Mouse (Mus musculus): ENCODE measurements around the gene Dph3.
A peak's percentile ranks its signal among the peaks of the same experiment; 100 is the strongest.
"Not testable (repeated sequence)": the region's sequence is repeated elsewhere in the genome, so short reads cannot be mapped to it uniquely, and the experiment has no call there.

Gene Dph3

DNA sequence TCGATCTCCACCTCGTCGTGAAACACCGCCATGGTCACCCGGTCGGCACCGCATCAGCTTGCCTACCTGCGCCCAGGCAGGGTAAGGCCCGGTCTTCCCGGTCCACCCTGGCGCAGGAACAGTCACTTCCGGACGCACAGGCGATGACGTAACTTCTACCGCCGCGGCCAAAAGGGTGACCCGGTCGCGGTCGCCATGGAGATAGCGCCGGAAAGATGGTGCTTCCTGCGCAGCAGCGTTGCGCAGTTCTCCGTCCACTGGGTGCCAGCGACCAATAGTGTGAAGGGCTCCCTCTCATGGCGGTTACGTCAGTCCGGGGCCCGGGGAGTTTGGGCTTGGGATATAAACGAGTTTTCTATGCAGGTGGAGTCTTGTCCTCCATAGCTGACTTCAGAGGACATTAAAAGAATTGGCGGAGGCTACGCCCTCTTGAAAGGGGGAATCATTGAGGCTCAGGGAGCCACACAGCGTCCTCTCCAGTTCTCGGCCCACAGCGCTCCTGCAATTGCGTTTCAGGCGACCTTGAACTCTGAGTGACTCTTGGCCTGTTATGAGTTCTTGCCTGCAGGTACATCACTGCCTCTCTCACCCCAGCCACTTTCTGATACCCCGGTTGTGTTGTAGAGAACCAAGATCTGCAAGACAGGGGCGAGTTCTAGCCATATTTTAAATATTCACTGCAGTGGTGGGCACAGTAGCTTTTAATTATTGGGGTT is at the start of gene Dph3:
Gene Dph3, minus strand, starts transcription at position 244 of the 716 bp plus-strand sequence.
- DNase-seq (ENCODE audit: low spot score in 2 of 2): peak; percentile 100

- DNase-seq (ENCODE audit: low spot score in 2 of 2): no peak
Observed at GRCm38 (mm10) chr14:32134293-32134692, 48.8 kb upstream of the Dph3 start.

DNA sequence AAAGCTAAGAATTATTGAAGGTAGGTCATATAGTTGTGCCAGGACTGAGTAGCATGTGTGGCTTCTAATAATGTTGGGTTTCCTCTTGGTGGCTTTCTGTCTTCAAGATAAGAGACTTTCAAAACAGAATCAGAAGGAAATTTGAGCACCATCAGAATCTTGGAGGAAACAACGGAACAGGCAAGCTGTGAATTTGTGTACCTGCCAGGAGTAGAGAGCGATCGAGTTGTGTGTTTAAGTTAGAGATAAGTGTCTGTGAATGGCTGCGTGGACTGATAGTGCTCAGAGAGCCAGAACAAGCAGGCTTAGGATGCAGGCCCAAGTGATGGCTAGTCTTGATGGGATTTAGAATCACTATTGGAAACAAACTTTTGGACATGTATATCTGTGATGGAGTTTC is 46.3 kb upstream of the Dph3 start:
- no peak for DNase-seq (ENCODE audit: low spot score in 2 of 2)

GRCm38 (mm10) chr14:32128409-32128808 is 42.9 kb upstream of the Dph3 start:
- DNase-seq (ENCODE audit: low spot score in 2 of 2): no peak

DNA sequence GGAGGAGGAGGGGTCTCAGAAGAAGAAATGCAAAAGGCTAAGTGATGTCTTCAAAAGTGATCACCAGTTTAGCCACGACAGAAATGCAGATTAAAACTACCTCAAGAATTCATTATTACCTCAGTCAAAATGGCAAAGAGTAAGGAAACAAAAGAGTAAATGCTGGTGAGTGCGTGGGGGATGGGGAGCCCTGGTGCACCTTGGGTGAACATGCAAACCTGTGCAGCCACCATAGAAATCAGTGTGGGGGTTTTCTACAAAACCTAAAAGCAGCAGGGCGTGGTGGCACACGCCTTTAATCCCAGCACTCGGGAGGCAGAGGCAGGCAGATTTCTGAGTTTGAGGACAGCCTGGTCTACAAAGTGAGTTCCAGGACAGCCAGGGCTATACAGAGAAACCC is 39.7 kb upstream of the Dph3 start:
- not testable (repeated sequence) for DNase-seq (ENCODE audit: low spot score in 2 of 2)

- no peak for DNase-seq (ENCODE audit: low spot score in 2 of 2)
Observed at GRCm38 (mm10) chr14:32124261-32124660, 38.7 kb upstream of the Dph3 start.

GRCm38 (mm10) chr14:32121920-32122315 is 36.4 kb upstream of the Dph3 start:
- DNase-seq (ENCODE audit: low spot score in 2 of 2): no peak

- DNase-seq (ENCODE audit: low spot score in 2 of 2): no peak
Observed at GRCm38 (mm10) chr14:32120940-32121919, 35.7 kb upstream of the Dph3 start.

- DNase-seq (ENCODE audit: low spot score in 2 of 2): not testable (repeated sequence)
Observed at GRCm38 (mm10) chr14:32112124-32112523, 26.6 kb upstream of the Dph3 start.

GRCm38 (mm10) chr14:32106911-32107310 is 21.4 kb upstream of the Dph3 start:
- DNase-seq (ENCODE audit: low spot score in 2 of 2): no peak

DNA sequence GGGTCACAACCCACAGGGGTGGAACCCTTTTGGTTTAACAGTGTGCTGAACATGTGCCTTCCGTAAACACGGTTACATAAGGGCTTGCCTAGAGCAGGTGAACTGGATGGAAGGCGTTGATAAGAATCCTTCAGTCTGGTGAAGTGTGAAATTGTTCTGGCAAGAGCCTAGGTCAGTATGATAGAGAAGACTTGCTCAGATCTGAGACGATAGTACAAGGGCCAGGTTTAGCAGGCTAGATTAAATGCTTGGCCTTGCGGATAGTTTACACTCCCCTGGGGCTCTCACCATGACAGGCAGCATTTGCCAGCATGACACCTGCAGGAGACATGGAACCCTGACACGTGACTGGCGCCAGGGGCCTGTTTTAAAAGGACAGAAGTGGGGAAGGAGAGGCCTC is 20.1 kb upstream of the Dph3 start:
- DNase-seq (ENCODE audit: low spot score in 2 of 2): no peak

- DNase-seq (ENCODE audit: low spot score in 2 of 2): no peak
Observed at GRCm38 (mm10) chr14:32103556-32103955, 18.0 kb upstream of the Dph3 start.

DNA sequence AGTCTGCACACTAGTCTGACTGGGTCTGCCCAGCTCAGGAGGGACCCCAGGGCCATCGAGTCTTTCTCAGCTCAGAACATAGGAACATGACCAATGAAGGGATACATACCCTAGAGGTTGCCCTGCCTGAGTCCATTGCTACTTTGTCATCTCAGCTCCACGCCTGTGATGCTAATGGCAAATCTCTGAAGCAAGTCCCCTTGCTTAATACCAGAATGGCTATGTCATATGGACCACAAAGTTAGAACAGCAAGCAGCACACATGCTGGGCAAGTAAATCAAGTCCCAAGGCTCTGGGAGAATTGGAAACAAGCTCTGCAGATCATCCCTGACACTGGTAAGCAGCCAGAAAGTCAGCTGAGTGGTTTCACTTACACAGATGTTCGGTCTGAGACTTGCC is 13.4 kb upstream of the Dph3 start:
- DNase-seq (ENCODE audit: low spot score in 2 of 2): no peak

- no peak for DNase-seq (ENCODE audit: low spot score in 2 of 2)
Observed at GRCm38 (mm10) chr14:32097691-32098090, 12.2 kb upstream of the Dph3 start.

DNA sequence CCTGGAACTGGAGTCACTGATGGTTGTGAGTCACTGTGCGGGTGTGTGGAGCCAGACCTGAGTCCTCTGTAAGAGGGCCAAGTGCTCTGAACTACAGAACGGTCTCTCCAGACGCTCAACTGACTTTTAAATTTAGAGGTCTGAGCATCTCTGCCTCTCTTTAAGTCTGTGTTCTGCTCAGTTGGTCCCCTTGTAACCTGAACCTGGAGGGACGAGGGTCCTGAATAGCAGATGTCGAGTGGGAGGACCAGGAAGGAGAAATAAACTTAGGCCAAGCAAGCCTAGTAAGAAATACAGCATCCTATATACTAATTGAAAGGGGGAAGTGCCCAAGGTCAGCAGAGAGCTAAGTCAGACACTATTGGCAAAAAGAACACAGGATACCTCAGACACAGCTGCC is 11.2 kb upstream of the Dph3 start:
- no peak for DNase-seq (ENCODE audit: low spot score in 2 of 2)

DNA sequence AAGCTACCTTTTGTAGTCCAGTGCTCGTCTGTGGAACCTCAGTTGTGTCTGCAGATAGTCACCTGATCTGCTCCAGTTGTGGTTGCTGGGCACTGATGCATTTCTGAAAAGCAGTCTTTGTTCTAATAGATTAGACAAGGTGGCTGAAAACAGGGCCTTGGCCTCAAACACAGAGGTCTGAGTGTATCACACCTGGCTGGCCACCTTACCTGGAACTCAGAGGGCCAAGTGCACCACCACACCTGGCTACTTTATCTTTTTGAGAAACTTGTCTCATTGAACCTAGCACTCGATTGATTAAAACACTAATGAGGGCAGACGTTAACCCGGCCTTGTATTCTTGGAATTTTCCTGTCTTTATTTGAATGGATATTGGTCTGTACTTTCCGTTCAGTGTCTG is 10.1 kb upstream of the Dph3 start:
- no peak for DNase-seq (ENCODE audit: low spot score in 2 of 2)

DNA sequence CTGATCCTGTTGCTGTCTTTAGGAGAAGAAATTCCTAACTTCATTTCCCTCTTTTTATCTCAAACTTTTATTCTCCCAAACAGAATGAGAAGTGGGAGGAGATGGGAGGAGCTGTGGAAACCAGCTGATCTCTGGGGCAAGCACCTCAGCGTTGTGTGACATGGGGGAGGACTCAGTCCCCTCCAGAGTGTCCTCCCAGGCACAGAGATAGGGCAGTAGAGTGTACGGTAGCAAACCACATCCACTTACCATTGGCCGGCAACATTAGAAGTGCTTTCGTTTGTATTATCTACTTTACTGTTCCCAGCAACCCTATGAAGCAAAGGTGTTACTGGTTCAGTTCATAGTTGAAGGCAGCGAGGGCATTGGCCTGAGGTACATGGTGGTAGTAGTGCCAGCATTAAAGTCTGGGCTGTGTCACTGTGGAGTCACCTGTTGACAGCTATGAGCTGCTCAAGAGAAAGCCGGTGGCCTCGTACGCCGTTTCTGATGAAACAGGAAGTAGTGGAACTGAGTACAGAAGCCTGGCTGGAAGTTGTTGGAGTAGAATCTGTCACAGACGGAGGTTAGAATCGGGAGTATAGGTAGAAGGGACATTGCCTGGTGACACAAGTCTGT is 8.1 kb upstream of the Dph3 start:
- no peak for DNase-seq (ENCODE audit: low spot score in 2 of 2)

- no peak for DNase-seq (ENCODE audit: low spot score in 2 of 2)
Observed at GRCm38 (mm10) chr14:32093018-32093417, 7.5 kb upstream of the Dph3 start.

GRCm38 (mm10) chr14:32091704-32092103 is 6.2 kb upstream of the Dph3 start:
- no peak for DNase-seq (ENCODE audit: low spot score in 2 of 2)

DNA sequence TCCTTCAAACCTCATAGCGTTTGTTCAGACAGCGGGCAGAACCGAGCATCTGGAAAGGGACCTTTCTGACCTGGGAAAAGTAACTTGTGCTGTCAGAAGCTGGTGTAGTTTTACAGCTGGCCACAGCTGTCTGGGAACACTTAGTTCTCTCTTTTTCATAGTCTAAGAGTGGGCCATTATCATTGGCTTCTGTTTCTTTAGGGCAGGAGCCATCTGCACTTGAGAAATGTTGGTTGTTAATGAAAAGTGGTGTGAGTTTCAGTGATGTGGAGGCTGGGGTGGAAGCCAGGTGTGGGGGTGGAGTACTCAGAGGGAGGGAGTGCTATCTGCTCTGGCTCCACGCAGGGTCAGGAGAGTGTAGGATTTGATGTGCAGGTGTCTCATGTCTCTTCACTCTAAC is 5.6 kb upstream of the Dph3 start:
- DNase-seq (ENCODE audit: low spot score in 2 of 2): no peak

GRCm38 (mm10) chr14:32087584-32088248 is 2.2 kb upstream of the Dph3 start:
- DNase-seq (ENCODE audit: low spot score in 2 of 2): not testable (repeated sequence)

DNA sequence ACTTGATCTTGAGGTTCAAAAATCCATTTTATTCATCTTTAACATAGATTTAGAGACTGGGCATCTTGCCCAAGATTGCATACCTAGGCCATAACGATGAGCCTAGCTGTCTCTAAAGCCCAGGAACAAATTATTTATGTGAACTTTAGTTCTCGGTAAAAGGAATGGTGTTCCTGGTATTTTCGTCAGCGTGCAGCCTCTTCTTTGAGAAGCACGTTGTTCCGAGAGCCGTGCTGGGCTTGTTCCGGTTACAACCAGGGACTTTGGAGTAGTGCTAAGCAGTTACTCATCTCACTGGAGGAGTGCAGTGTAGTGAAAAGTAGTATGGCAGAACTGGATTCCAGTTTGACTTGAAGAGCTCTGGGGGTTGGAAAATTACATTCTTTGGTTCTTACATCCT is 697 bp upstream of the Dph3 start:
- no peak for DNase-seq (ENCODE audit: low spot score in 2 of 2)
